Mouse (Mus musculus) layer of hippocampus, postnatal 25 days (tissue): ENCODE results near the gene Zfp341. TPM values are rescaled to one million over a fixed set of nuclear protein-coding genes. Genes with fewer than 3 reads are reported as not detected.

Source experiments
- total RNA-seq, 2 experiments: library from RNA; stranded (reverse); gene quantifications; 2 replicates each; pipeline ENCODE4 v1.2.3; 2021

Zfp341 gene
- total RNA-seq, 2 experiments from 2014 or later: 10.1 to 10.6 TPM

Other genes with a start within 250 kb of the Zfp341 start
- gene Cdk5rap1, start 240.3 kb upstream of the Zfp341 start, total RNA-seq: 10 to 100 TPM; 17.7 to 18.7 TPM
- 10 to 100 TPM; 39.1 to 44.3 TPM for gene Snta1, start 205.2 kb upstream of the Zfp341 start, total RNA-seq
- 10 to 100 TPM; 46.4 to 51.4 TPM for gene Cbfa2t2, start 176.8 kb upstream of the Zfp341 start, total RNA-seq
- gene 1700003F12Rik, start 66.2 kb upstream of the Zfp341 start, total RNA-seq: under 1 TPM; 0.81 to 0.94 TPM
- not detected for gene Actl10, start 61.5 kb upstream of the Zfp341 start, total RNA-seq
- gene Necab3, start 54.4 kb upstream of the Zfp341 start, total RNA-seq: 10 to 100 TPM; 27.4 to 29.8 TPM
- gene E2f1, start 43.4 kb upstream of the Zfp341 start, total RNA-seq: 1 to 10 TPM; 5.8 to 5.9 TPM
- gene Pxmp4, start 9.6 kb upstream of the Zfp341 start, total RNA-seq: 10 to 100 TPM; 11.4 to 13.2 TPM
- not detected for gene 4930519P11Rik, start 140 bp downstream of the Zfp341 start, total RNA-seq
- 100 to 1,000 TPM; 206 to 232 TPM for gene Chmp4b, start 38.4 kb downstream of the Zfp341 start, total RNA-seq
- gene Gm14214, start 156.7 kb downstream of the Zfp341 start, total RNA-seq: not detected
- 10 to 100 TPM; 70.8 to 74.2 TPM for gene Raly, start 177.8 kb downstream of the Zfp341 start, total RNA-seq
- not detected for gene a, start 178.1 kb downstream of the Zfp341 start, total RNA-seq